Mouse (Mus musculus): ENCODE measurements around the gene Nelfcd. TPM values are rescaled to one million over a fixed set of nuclear protein-coding genes. Genes with fewer than 3 reads are reported as not detected.

Gene Nelfcd
- total RNA-seq, 2 experiments from 2014 or later = 50.5 to 56.3 TPM

DNA sequence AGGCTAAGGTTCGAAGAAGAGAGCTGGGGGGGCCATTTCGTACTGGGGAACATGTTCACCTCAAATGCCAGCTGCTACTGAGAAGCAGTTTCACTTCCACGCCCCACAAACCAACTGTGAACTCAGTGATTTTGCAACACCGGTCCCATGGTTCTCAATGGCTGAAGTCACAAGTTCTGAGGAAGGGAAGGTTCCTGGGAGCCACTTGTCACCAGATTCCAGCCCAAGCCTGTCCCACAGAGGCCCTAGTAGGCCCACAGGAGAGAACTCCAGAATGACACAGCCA is 22.0 kb downstream of the Nelfcd start:
- DNase-seq = no peak

DNA sequence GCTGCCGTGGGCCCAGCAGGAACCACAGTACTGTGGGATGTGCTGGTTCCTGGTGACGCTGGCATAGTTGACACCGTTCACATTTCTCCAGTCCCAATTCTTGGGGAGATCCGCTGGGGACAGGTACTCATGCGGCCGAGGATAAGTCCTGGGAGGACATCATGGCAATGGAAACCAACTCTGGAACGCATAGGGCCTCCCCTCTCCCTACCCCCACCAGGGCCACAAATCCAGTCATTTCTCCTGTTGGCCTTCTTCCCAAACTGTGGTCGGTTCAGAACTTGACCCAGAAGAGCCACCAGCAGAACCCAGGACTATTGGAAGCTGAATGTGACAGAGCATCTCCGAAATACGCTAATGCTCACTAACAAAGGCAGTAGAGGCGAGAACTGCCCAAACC is 22.6 kb downstream of the Nelfcd start:
- no peak for DNase-seq

DNA sequence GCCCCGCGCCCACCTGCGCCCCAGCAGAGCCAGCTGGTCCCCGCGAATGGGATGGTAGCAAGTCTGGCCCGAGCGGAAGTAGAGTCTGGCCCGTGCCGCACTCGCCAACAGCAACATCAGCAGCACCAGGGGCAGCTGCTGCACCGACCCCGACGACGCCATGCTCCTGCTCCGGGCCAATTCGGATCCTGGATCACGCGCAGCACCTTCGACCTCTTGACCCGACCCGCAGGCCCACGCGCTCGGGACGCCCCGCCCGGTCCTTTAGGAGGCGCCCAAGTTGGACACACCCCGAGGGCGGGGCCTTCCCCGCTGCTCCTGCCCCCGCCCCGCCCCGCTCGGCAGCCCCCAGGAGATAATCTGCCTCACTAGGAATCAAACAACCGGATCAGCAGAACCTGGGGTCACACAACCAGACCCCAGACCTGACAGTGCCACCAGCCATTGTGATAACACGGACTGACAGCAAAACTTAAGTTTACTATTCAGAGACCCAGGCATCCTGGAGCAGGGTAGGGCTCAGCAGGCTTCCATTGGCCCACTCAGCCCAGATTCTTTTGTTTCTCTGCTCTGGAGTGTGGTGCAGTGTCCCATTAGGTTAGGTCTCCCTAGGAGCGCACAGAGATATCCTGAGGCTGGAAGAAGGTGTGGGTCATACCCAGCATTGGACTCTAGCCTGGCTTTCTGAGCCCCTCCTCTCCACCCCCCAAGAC is 23.3 kb downstream of the Nelfcd start, which contains the start of gene Ctsz:
Gene Ctsz, minus strand, starts transcription at position 303 of the 713 bp plus-strand sequence.
- DNase-seq = peak; percentile 75

DNA sequence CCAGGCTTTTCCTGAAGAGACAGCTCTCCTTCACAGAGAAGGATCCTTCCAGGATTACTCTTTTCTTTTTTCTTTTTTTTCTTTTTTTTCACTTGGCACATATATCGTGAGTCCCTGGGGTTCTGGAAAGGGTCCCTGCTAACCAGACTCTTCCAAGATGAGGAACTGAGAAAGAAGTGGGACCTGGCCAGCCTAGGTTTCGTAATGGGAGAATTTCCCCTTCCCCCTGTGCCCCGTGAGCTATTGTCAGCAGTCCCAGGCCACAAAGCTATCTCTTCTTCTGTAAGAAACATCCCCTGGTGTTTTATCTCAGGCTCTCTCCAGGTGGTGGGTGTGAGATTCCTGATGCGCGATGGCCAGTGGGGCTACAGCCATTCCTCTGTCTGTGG is 23.8 kb downstream of the Nelfcd start:
- no peak for DNase-seq

DNA sequence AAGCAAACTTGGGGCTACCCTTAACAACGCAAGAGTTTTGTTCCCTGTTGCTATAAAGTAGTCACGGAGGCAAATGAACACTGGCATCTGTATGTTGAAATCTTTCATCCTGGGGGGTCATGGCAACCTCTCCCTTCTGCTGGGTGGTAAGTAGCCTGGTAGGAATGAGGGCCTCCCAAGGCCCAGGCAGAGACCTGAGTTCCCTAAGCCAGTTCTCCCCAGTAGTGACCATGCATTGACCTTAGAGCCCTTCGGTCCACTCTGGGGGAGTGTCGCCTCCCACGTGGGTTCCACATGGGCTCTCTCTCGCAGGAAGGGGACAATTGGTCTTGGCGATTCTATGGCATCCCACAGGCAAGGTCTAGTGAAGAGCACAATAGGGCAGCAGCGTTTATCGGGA is 24.4 kb downstream of the Nelfcd start:
- no peak for DNase-seq

DNA sequence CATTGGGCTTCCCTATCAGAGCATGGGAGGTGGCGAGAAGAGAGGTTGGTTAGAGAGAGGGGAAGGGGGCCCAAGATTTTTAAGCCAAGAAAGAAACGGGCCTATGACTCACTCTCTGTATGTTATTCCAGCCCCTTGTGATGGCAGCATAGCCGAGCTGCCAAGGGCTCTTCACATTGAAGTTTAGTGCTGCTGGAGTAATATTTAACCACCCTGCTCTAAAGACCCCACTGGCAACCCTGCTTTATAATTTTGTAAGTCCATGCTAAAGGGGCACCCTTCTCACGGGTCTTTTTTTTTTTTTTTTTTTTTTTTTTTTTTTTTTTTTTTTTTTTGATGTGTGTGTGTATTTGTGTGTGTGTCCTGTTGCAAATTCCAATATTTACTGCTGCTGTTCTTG is 26.3 kb downstream of the Nelfcd start:
- no peak for DNase-seq

DNA sequence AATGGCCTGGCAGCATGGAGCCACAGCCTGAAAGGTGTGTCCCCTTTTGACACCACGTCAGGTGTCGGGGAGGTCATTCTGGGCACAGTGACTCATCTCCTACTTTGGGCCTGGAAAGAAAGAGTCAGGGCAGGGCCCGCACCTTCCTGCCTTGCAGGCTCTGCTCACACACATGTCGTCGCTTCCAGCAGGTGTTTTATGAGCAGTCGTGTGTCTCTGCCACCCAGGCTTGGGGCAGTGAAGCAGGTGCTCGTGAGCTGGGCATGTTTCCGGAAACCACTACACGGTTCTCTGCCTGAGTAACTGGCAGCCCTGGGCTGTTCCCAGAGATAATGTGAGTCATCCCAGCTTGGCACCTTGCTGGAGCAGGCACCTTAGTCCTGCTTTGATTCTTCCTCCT is 26.9 kb downstream of the Nelfcd start:
- peak; percentile 24 for DNase-seq

DNA sequence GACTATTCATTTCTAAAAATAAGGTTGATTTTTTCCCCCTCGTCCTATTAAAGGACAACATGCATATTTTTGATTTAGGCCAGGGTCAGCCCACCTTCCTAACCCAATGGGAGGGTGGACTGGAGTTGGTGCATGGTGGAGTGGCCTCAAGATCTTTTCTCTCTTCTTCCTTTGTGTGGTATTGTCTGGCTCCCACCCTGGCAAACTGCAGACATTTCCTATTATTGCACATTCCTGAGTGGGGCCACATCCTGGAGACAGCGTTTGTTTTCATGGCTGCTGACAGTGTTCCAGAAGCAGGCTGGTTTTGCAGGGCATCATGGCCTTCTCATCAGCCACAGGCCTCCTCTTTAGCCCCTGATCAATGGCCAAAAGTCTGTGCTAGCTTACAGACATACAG is 27.4 kb downstream of the Nelfcd start:
- no peak for DNase-seq

DNA sequence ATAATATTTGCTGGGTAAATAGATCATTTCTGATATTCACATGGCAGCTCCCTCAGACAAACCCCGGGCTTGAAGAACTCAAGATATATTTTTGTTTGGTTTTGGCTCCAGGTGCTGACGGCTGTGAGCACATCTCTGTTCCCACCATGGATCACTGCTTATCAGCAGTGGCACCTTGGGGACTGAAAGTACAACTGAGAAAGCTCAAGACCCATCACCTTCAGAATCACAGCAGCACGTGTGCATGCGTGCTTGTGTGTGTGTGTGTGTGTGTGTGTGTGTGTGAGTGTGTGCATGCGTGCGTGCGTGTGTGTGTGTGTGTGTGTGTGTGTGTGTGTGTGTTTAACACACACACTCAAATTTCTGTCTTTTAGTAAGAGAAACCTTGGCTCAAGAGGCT is 28.8 kb downstream of the Nelfcd start:
- no peak for DNase-seq

DNA sequence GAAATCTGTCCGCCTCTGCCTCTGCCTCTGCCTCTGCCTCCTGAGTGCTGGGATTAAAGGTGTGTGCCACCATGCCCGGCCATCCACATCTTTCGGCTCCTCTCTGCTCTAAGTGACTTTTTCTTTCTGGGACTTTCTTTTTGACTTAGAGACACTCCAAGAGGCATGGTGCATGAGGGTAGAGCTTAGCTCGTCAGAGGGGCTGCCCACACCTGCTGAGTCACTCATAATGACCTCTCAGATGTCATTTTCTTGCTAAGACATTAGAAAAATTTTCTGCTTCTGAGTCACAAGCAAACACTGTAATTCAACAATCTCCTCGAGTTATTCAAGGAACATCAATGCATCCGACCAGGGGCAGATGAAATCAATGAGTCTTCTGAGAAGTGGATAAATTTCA is 29.4 kb downstream of the Nelfcd start:
- DNase-seq = no peak

DNA sequence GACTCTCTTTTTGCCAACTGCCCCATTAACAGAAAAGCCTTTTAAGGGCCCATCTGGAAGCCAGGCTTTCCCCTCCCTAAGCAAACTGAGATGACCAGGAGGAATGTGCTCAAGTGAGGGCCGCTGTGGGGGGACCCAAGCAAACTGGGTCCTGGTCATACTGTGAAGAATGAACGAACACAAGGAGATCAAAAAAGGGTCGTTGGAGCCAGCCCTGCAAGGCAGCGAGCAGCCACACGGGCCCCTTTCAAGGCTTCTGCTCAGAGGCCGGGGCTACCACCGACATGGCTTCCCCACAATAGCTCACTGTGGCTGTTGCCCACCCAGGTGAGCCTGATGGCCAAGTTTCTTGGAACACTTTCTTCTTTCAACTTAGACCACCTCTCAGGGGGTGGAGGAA is 30.9 kb downstream of the Nelfcd start:
- DNase-seq = no peak

DNA sequence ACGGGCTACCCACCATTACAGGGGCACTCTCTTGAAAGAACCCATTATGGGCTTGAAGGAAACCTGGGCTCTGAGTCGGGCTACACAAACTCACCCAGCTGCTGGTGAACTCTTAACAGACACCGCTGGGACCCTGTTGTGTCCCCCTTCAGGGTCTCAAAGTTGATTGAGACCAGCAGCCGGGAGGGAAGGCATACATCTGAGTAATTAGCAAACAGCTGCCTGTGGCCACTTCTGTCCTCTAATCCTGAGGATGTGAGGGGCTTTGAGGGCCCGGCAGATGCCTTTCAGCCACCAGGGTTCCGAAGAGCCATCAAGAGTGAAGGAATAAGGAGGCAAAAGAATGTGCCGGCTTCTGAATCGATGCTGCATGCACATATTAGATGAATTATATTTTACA is 31.3 kb downstream of the Nelfcd start:
- DNase-seq = no peak

DNA sequence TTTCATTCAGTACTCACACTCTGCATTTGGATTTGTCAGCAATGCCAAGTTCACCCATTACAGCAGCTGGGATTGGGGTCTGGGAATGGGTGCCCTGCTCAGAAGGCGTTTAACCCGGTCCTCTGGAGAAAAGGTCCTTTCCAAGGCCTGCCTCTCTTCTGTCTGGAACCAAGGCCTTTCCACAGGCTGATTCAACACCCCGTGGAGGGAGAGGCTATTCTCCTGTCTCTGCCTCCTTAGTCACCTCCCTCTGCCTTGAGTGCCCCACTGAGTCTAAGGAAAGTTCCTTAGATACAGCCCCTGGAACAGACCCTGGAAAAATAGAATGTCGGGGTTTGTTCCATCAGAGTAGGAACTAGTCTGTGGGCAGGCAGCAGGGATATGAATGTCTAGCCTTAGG is 32.8 kb downstream of the Nelfcd start:
- no peak for DNase-seq

DNA sequence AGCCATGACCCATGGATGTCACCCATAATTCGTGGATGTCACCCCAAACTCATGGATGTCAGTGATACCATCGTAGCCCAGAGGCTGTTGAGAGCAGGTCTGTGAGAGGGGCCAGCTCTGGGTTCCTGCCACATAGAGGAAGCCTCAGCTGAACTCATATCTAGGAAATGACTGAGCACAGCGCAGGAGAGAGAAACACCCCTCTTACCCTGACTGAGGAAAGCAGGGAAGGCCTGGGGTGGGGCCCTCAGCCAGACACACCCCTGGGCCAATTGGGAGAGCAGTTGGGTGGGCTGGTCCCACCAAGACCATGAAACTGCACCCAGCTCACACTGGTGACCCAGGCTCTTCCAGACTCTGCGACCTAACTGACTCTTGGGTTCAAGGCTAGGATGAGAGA is 34.7 kb downstream of the Nelfcd start, which contains the start of gene Tubb1:
Gene Tubb1, plus strand, starts transcription at position 343 of the 400 bp plus-strand sequence.
- DNase-seq = no peak

DNA sequence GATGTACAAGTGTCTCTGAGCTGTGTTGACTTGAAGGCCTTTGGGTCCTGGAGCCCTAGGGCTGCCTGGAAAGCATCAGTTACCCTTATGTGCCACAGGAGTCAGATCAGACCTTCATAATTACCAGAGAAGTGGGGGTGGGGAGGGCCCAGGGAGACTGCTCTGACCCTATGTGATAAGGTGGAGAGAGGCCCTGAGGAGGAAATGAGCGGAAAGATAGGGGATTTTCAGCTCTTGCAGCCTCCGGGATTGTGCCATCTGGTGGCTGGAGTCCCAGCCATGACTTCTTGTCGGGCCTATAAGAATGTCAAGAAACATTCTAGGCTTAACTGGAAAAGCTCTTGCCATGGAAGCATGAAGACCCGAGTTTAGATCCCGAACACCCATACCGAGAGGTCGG is 38.1 kb downstream of the Nelfcd start:
- peak; percentile 30 for DNase-seq

DNA sequence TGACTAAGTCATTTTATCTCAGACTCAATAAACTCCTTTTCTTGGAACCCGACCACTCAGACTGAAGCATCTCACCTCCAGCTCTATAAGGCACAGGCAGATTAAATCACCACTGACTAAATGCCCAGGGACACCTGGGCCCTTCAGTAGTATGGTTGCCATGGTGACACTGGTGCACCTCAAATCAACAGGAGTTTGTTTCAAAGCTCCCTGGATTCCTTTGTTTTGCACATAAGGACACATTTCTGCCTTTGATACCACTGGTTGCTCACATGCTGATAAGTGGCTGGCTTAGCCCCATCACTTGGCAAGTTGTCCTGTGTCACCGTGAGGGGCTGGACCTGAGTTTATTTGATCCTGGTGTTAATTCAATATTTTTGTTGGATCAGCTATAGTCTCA is 43.8 kb downstream of the Nelfcd start:
- no peak for DNase-seq

DNA sequence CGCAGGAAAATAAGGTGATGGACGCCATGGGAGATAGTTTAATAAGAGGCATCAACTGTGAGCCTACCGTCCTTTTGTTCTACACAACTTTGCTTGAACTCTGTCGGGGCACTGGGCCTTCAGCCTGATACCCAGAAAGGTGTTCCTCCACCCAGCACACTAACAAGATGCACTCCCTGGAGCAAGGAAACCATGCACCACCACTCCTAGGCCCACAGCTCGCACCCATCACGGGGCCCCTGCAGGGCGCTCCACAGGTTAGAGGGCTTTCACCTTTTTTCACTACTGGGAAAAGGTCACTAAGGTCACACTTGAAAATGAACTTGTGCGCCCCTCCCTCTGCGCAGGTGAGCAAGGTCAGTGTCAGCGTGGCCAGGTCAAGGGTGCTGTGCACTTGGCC is 47.8 kb downstream of the Nelfcd start:
- no peak for DNase-seq

DNA sequence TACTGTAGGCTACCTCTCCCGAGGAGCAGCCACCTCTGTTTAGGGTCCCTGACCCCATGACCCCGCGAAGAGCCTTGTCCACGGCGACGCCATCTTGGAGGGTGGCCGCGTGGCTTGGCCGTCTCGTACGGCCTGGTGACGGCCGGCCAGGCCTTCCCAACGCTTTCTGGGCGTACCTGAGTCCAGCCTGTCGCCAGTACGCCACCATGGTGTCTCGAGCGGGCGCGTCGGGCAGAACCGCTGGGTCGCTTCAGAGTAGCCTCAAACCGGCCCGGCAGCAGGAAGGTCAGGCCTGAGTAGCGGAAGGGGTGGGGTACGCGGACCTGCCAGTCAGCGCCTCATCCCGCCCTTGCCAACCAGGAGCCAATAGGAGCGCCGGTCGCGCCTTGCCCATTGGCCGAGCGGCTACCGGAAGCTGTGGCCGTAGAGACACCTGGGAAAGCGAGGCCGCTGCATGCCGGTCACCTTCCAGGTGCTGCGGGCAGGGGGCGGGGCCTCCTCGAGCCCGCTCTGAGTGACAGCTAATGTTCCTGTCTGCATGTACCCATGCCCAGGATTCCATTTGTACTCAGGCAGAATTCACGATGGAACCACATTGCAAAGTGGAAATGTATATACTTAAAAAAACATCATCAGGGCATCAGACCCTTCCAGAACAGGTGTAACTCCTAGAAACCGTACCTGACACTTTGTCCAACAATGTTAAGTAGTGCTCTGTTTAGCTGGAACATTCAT is 48.4 kb downstream of the Nelfcd start, which contains the start of gene Atp5e:
Gene Atp5e, minus strand, starts transcription at position 317 of the 735 bp plus-strand sequence.
- peak; percentile 97 for DNase-seq

DNA sequence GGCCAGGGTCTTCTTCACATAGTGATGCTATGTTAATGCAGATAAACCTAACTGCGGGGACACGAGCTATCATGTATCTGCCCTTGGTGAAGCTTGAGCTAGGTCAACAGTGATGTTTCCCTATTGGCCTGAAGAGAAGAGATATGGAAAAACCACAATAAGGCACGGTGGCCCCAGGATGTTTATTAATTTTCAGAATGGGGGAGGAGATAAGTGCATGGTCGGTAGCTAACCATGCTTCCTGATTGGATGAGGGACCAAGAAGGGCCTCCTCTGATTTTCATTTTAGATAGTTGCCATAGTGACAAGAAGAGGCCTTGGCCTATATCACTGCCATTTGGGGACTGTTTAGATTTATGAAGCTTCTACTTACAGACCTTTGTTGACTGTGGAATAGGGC is 54.7 kb downstream of the Nelfcd start:
- DNase-seq = no peak

DNA sequence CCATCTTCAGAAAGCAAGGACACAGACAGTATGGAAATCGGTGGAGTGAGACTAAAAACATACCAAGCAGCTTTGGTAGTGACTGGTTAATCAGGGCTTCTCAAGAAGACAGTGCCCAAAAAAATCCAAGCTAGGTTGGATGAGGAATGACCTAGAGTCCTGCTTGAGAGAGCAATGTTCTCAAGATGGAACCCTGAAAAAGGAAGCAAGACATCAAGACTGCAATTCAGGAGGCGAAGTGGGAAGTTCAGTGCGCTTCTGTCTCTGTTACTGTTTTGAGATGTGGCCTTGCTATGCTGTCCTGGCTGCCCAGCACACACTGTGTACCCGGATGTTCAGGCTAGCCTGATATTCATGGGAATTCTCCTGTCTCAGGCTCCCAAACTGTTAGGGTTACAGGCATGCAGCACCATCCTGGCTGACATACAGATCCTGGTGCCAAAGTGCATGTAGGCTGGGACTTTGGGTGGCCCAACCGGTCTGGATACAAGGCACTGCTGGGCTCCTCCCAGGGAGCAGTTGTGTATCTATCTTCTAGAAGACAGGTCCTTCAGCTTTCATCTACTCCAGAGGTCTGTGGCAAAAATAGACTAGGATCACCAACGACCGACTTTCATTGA is 55.3 kb downstream of the Nelfcd start:
- DNase-seq = no peak

DNA sequence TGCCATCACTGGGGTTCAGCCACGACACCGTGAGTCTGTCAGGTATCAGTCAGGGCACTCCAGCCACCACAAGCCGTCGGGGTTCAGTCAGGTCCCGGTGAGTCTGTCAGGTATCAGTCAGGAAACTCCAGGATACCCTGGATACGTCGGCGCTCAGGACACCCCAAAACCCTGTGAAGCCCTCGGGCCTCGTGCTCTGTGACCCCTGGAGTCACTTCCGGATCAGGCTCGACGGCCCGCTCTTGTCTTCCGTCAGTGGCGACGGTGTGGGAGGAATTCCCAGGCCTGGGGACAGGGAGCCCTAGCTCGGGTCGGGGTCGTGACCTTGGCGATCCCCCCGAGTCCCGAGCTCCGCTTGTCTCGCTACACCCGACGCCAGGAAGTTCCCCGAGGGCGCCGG is 56.8 kb downstream of the Nelfcd start:
- no peak for DNase-seq

DNA sequence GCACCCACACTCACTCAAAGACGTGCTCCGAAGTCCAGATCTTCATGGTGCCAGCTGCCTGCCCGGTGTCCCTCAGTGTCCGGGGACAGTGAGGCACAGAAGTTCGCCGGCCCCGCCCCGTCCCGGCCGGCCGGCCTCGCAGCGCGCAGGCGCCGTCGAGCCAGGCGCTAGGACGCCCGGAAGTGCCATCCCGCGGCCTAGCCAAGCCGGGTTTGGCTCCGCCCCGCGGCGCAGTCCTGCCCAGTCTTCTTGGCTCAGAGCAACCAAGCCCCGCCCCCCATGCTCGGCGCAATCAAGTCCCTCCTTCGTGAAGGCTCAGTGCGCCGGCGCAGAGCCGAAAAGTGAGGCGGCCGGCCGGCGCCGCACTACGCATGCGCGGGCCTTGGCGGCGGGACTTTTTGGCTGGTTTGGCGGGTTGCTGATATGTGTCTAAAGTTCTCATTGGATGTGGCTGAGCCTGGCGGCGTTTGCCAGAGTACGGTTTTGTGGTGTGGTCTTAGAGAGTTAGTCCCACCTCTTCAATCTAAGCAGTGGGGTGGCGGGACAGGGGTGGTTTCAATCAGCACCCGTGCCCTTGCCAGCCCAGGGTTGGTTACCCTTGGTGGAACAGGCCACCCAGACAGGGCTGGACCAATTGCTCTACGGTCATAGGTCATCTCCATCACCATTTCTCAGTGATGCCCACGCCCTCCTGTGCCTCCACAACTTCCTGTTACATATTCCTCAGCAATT is 57.4 kb downstream of the Nelfcd start, which contains the start of gene Prelid3b:
Gene Prelid3b, minus strand, starts transcription at position 264 of the 732 bp plus-strand sequence.
- peak; percentile 100 for DNase-seq

DNA sequence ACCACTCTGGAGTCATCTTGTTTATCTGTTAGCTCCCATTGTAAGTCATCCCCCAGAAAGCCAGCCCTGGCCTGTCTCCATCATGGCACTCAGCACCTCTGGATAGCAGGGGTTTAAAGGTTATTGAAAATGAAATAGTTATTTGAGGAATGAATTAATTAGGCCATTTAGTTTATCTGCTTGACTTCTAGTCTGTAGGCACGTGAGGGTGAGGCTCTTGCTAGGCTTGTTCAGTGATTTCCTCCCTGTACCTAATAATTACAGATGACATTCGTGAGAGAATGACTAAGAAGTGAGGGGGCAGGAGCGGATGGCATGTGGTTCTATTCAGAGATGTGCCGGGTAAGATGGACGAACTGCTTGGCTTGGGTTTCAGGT is 57.9 kb downstream of the Nelfcd start:
- DNase-seq = no peak

All from heart, postnatal 4 days (tissue).